Mouse (Mus musculus) limb, embryonic 12.5 days (tissue): ENCODE results near the gene Hdhd5. TPM values are rescaled to one million over a fixed set of nuclear protein-coding genes. Genes with fewer than 3 reads are reported as not detected.
A peak's percentile ranks its signal among the peaks of the same experiment; 100 is the strongest.

Experiments
- ATAC-seq: fragments of 200-750 bp; cut with Nextera tagmentation; 2 replicates; pipeline ENCODE4 v1.8.0; 2017; ENCODE audit warnings: low read depth, moderate TSS enrichment; ENCODE audit not compliant: insufficient number of reproducible peaks, insufficient read depth, low FRiP score, low TSS enrichment
- H3K27ac ChIP-seq: fragments of 300-500 bp; sonication (generic); 2 replicates; pipeline ENCODE4 v1.5.1; 2016; ENCODE audit warnings: mild to moderate bottlenecking, moderate library complexity
- H3K27me3 ChIP-seq: fragments of 300-500 bp; sonication (generic); 2 replicates; pipeline ENCODE4 v1.6.1; 2016; ENCODE audit warnings: mild to moderate bottlenecking, moderate library complexity
- H3K36me3 ChIP-seq: fragments of 300-500 bp; sonication (generic); 2 replicates; pipeline ENCODE4 v1.6.1; 2016; ENCODE audit warnings: mild to moderate bottlenecking, moderate library complexity
- H3K4me1 ChIP-seq: fragments of 300-500 bp; sonication (generic); replicated peaks from 2 replicates; pipeline ENCODE4 v1.6.1; 2016
- H3K4me2 ChIP-seq: fragments of 300-500 bp; sonication (generic); 2 replicates; pipeline ENCODE4 v1.6.1; 2016; ENCODE audit warnings: mild to moderate bottlenecking, moderate library complexity
- H3K4me3 ChIP-seq: fragments of 300-500 bp; sonication (generic); replicated peaks from 2 replicates; pipeline ENCODE4 v1.5.1; 2016; ENCODE audit warnings: mild to moderate bottlenecking
- H3K9ac ChIP-seq: fragments of 300-500 bp; sonication (generic); replicated peaks from 2 replicates; pipeline ENCODE4 v1.6.1; 2016; ENCODE audit warnings: mild to moderate bottlenecking, moderate library complexity
- H3K9me3 ChIP-seq: fragments of 300-500 bp; sonication (generic); 2 replicates; pipeline ENCODE4 v1.6.1; 2016; ENCODE audit warnings: mild to moderate bottlenecking, moderate library complexity
- WGBS: fragments of 180-500 bp; shearing (Covaris S2); methylation state at CpG from one replicate; pipeline ENCODE4 v1.1.7; 2016; 5-methylcytosine and 5-hydroxymethylcytosine counted together
- polyA plus RNA-seq: library from polyadenylated mRNA; unstranded; fragments of >200 nt; fragmentation: Nextera tagmentation; extraction: Ambion mirVana; gene quantifications from 2 replicates; pipeline ENCODE4 v1.2.1, GENCODE M21; 2016

The Hdhd5 gene
- polyA plus RNA-seq, 1 experiment from 2014 or later = 22.1 TPM

GRCm38 (mm10) chr6:120504051-120504450 is 27.1 kb downstream of the Hdhd5 start:
- no peaks in the 10 kb centered on the region for H3K27me3 ChIP-seq
- H3K9ac ChIP-seq = no peak overlapping the region
- H3K36me3 ChIP-seq = peaks cover 23% of the 10 kb centered on the region
- no peak for ATAC-seq
- H3K4me1 ChIP-seq = peaks cover 8% of the 10 kb centered on the region; the same call in 1 of the 2 replicates
- no peak overlapping the region for H3K4me3 ChIP-seq
- no peak overlapping the region for H3K27ac ChIP-seq
- peaks cover 6% of the 10 kb centered on the region; the same call in 1 of the 2 replicates for H3K9me3 ChIP-seq
- 59% methylated on average over 3 of the region's 3 CpGs for WGBS
- H3K4me2 ChIP-seq = no peak overlapping the region

GRCm38 (mm10) chr6:120496544-120496943 is 34.6 kb downstream of the Hdhd5 start:
- ATAC-seq = no peak
- Histone ChIP-seq H3K4me1 (peaks cover 25% of the 10 kb centered on the region), H3K36me3 (no peaks in the 10 kb centered on the region), H3K4me2 (no peak overlapping the region), H3K4me3 (no peak overlapping the region), H3K27me3 (peaks cover 42% of the 10 kb centered on the region), H3K27ac (no peak overlapping the region), H3K9ac (no peak overlapping the region), H3K9me3 (peaks cover 6% of the 10 kb centered on the region; the same call in 1 of the 2 replicates)
- WGBS = 54% methylated on average over 3 of the region's 3 CpGs

GRCm38 (mm10) chr6:120493374-120494181 is 37.5 kb downstream of the Hdhd5 start, which contains the start of gene Tmem121b:
TSS of gene Tmem121b (minus strand) at chr6:120493807.
- Histone ChIP-seq H3K9ac (peak within 1 kb of the TSS; percentile 63), H3K27me3 (peaks cover 55% of the 10 kb centered on the region), H3K27ac (no peak within 1 kb of the TSS), H3K4me2 (peak within 1 kb of the TSS; percentile 99), H3K9me3 (no peaks in the 10 kb centered on the region), H3K4me3 (peak within 1 kb of the TSS; percentile 77), H3K4me1 (peaks cover 25% of the 10 kb centered on the region), H3K36me3 (no peaks in the 10 kb centered on the region)
- WGBS = under 1% methylated on average over 65 of the region's 84 CpGs
- peak; percentile 48 for ATAC-seq

GRCm38 (mm10) chr6:120492499-120493373 is 38.4 kb downstream of the Hdhd5 start:
- Histone ChIP-seq H3K9me3 (no peaks in the 10 kb centered on the region), H3K4me2 (peak overlapping the region; percentile 99), H3K4me3 (peak overlapping the region; percentile 77), H3K27ac (no peak overlapping the region), H3K9ac (peak overlapping the region; percentile 63), H3K36me3 (no peaks in the 10 kb centered on the region), H3K27me3 (peaks cover 53% of the 10 kb centered on the region), H3K4me1 (peaks cover 25% of the 10 kb centered on the region)
- under 1% methylated on average over 95 of the region's 95 CpGs for WGBS
- peak; percentile 23; the same call in 1 of the 2 replicates for ATAC-seq

GRCm38 (mm10) chr6:120491862-120492498 is 39.1 kb downstream of the Hdhd5 start:
- H3K27me3 ChIP-seq = peaks cover 53% of the 10 kb centered on the region
- H3K9ac ChIP-seq = no peak overlapping the region
- no peaks in the 10 kb centered on the region for H3K36me3 ChIP-seq
- WGBS = 9% methylated on average over 22 of the region's 22 CpGs
- ATAC-seq = no peak; the same call in 1 of the 2 replicates
- H3K4me1 ChIP-seq = peaks cover 25% of the 10 kb centered on the region
- no peak overlapping the region for H3K27ac ChIP-seq
- no peaks in the 10 kb centered on the region for H3K9me3 ChIP-seq
- peak overlapping the region; percentile 99 for H3K4me2 ChIP-seq
- H3K4me3 ChIP-seq = peak overlapping the region; percentile 77

GRCm38 (mm10) chr6:120491064-120491463 is 40.1 kb downstream of the Hdhd5 start:
- H3K27ac ChIP-seq = no peak overlapping the region
- WGBS = 55% methylated on average over 7 of the region's 7 CpGs
- H3K4me3 ChIP-seq = no peak overlapping the region
- H3K9ac ChIP-seq = no peak overlapping the region
- peaks cover 18% of the 10 kb centered on the region for H3K4me1 ChIP-seq
- H3K9me3 ChIP-seq = no peaks in the 10 kb centered on the region
- no peak overlapping the region for H3K4me2 ChIP-seq
- H3K27me3 ChIP-seq = peaks cover 53% of the 10 kb centered on the region
- no peak for ATAC-seq
- no peaks in the 10 kb centered on the region for H3K36me3 ChIP-seq

- no peak overlapping the region for H3K4me2 ChIP-seq
- peaks cover 17% of the 10 kb centered on the region for H3K4me1 ChIP-seq
- no peaks in the 10 kb centered on the region for H3K36me3 ChIP-seq
- H3K4me3 ChIP-seq = no peak overlapping the region
- WGBS = 60% methylated on average over 2 of the region's 2 CpGs
- no peak overlapping the region for H3K27ac ChIP-seq
- no peak for ATAC-seq
- no peak overlapping the region for H3K9ac ChIP-seq
- H3K9me3 ChIP-seq = no peaks in the 10 kb centered on the region
- H3K27me3 ChIP-seq = peaks cover 50% of the 10 kb centered on the region
Measured at GRCm38 (mm10) chr6:120489461-120489860, 41.7 kb downstream of the Hdhd5 start.

- Histone ChIP-seq H3K9me3 (no peaks in the 10 kb centered on the region), H3K4me3 (no peak overlapping the region), H3K36me3 (no peaks in the 10 kb centered on the region), H3K27me3 (peaks cover 42% of the 10 kb centered on the region), H3K27ac (no peak overlapping the region), H3K4me1 (peaks cover 13% of the 10 kb centered on the region), H3K9ac (no peak overlapping the region), H3K4me2 (no peak overlapping the region)
- 56% methylated on average over 3 of the region's 3 CpGs for WGBS
- no peak for ATAC-seq
Measured at GRCm38 (mm10) chr6:120488647-120489046, 42.5 kb downstream of the Hdhd5 start.

GRCm38 (mm10) chr6:120486051-120486510 is 45.0 kb downstream of the Hdhd5 start:
- ATAC-seq = no peak
- Histone ChIP-seq H3K27ac (no peak overlapping the region), H3K36me3 (peaks cover 9% of the 10 kb centered on the region; the same call in 1 of the 2 replicates), H3K4me2 (no peak overlapping the region), H3K4me1 (peaks cover 7% of the 10 kb centered on the region), H3K9ac (no peak overlapping the region), H3K9me3 (no peaks in the 10 kb centered on the region), H3K4me3 (no peak overlapping the region), H3K27me3 (peaks cover 17% of the 10 kb centered on the region)
- WGBS = 73% methylated on average over 8 of the region's 8 CpGs

- Histone ChIP-seq H3K36me3 (peaks cover 9% of the 10 kb centered on the region; the same call in 1 of the 2 replicates), H3K4me2 (no peak overlapping the region), H3K4me3 (no peak overlapping the region), H3K4me1 (peaks cover 7% of the 10 kb centered on the region), H3K27me3 (peaks cover 11% of the 10 kb centered on the region; the same call in 1 of the 2 replicates), H3K9me3 (no peaks in the 10 kb centered on the region), H3K27ac (no peak overlapping the region), H3K9ac (no peak overlapping the region)
- 85% methylated on average over 3 of the region's 3 CpGs for WGBS
- no peak for ATAC-seq
Measured at GRCm38 (mm10) chr6:120485038-120485437, 46.1 kb downstream of the Hdhd5 start.
